Mouse (Mus musculus) midbrain, postnatal 0 days (tissue): ENCODE results near the gene Fkbp2. TPM values are rescaled to one million over a fixed set of nuclear protein-coding genes. Genes with fewer than 3 reads are reported as not detected.

ENCODE experiments used
- ATAC-seq: fragments of 200-750 bp; cut with Nextera tagmentation; 2 replicates; pipeline ENCODE4 v1.8.0; 2017; ENCODE audit warnings: moderate number of reproducible peaks, mild to moderate bottlenecking, moderate TSS enrichment, moderate library complexity; ENCODE audit not compliant: low FRiP score
- DNase-seq: peaks from one replicate; pipeline ENCODE4 v3.0.0-alpha.2; 2015; ENCODE audit warnings: low spot score
- H3K27ac ChIP-seq: fragments of 300-500 bp; sonication (generic); 2 replicates; pipeline ENCODE4 v1.5.1; 2014; ENCODE audit warnings: low read depth, mild to moderate bottlenecking, low read length, mixed read lengths
- H3K27me3 ChIP-seq: fragments of 300-500 bp; sonication (generic); 2 replicates; pipeline ENCODE4 v1.6.1; 2014; ENCODE audit warnings: low read length, control low read depth, mixed read lengths; ENCODE audit not compliant: insufficient read depth
- H3K36me3 ChIP-seq: fragments of 300-500 bp; sonication (generic); 2 replicates; pipeline ENCODE4 v1.6.1; 2014; ENCODE audit warnings: low read length, control low read depth, mixed read lengths; ENCODE audit not compliant: insufficient read depth
- H3K4me1 ChIP-seq: fragments of 300-500 bp; sonication (generic); 2 replicates; pipeline ENCODE4 v1.6.1; 2014; ENCODE audit warnings: mild to moderate bottlenecking, control low read depth, antibody characterized with exemption, low read length, mixed read lengths; ENCODE audit not compliant: insufficient read depth
- H3K4me2 ChIP-seq: fragments of 300-500 bp; sonication (generic); 2 replicates; pipeline ENCODE4 v1.6.1; 2014; ENCODE audit warnings: low read depth, mild to moderate bottlenecking, low read length, mixed read lengths; ENCODE audit not compliant: poor library complexity, severe bottlenecking
- H3K4me3 ChIP-seq: fragments of 300-500 bp; sonication (generic); 2 replicates; pipeline ENCODE4 v1.5.1; 2014; ENCODE audit warnings: low read depth, mild to moderate bottlenecking, low read length, moderate library complexity
- H3K9ac ChIP-seq: fragments of 300-500 bp; sonication (generic); replicated peaks from 2 replicates; pipeline ENCODE4 v1.6.1; 2014; ENCODE audit warnings: mild to moderate bottlenecking, low read length, moderate library complexity, mixed read lengths; ENCODE audit not compliant: poor library complexity, severe bottlenecking
- H3K9me3 ChIP-seq: fragments of 300-500 bp; sonication (generic); 2 replicates; pipeline ENCODE4 v1.6.1; 2016; ENCODE audit warnings: low read length, control low read depth
- CTCF ChIP-seq: IDR thresholded peaks from 2 replicates; pipeline ENCODE4 v1.5.1; 2016; ENCODE audit warnings: antibody characterized with exemption, mild to moderate bottlenecking
- WGBS: fragments of 180-500 bp; shearing (Covaris S2); extraction: QIAGEN DNeasy Blood & Tissue Kit; methylation state at CpG from one replicate; pipeline ENCODE4 v1.1.7; 2014; 5-methylcytosine and 5-hydroxymethylcytosine counted together
- polyA plus RNA-seq: library from polyadenylated mRNA; unstranded; fragments of >200 nt; fragmentation: Nextera tagmentation; extraction: Ambion mirVana; gene quantifications from 2 replicates; pipeline ENCODE4 v1.2.1, GENCODE M21; 2015
- total RNA-seq: library from RNA; depleted of rRNA; stranded (reverse); fragments of >200 nt; gene quantifications from 2 replicates; pipeline ENCODE4 v1.2.3, GENCODE M21; 2014; rRNA removed

The Fkbp2 gene
- 24.9 and 29.3 TPM in 2 replicates for total RNA-seq
- 149 and 155 TPM in 2 replicates for polyA plus RNA-seq

DNA sequence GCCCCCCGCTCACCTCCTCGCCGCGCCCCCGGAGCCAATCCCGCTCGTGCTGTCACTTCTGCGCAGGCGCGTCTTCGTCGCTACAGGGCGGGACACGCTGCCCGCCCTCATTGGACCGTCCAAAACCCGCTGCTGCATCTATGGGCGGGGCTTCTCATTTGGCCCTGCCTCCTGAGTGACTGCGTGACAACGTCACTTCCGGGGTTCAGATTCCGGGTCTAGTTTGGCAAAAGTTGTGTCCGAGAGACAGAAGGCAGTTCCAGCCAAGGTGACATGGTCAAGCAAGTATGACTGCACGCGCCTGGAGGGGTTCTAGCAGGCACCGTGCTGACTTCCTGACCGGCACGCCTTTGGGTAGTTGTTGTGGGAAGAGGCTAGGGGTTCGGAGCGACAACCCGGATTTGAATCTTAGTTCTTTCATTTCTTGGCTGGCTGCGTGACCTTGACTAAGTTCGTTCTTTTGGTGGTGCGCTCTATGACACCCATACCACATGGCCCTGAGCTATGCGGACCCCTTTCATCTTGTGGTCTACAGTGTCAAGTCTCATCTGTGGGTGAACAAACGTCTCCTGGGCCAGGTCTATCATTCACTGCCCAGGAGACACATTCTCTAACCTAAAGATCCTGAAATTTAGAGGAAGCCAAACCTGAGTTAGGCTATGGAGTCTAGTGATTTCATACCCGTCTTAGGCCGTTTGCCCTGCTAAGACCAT, at the start of gene Fkbp2:
Gene Fkbp2, minus strand, starts transcription at position 121 of the 713 bp plus-strand sequence.
- 2% methylated on average over 33 of the region's 38 CpGs for WGBS
- peak within 1 kb of the TSS; percentile 74 for H3K9ac ChIP-seq
- peaks cover 27% of the 10 kb centered on the region for H3K36me3 ChIP-seq
- H3K27ac ChIP-seq: peak within 1 kb of the TSS; percentile 95
- DNase-seq: peak; percentile 99
- H3K27me3 ChIP-seq: no peaks in the 10 kb centered on the region
- H3K4me2 ChIP-seq: peak within 1 kb of the TSS; percentile 84
- no peaks in the 10 kb centered on the region for H3K9me3 ChIP-seq
- peak; percentile 89 for ATAC-seq
- peaks cover 19% of the 10 kb centered on the region; the same call in 1 of the 2 replicates for H3K4me1 ChIP-seq
- no peak for TF ChIP-seq CTCF
- H3K4me3 ChIP-seq: peak within 1 kb of the TSS; percentile 65

DNA sequence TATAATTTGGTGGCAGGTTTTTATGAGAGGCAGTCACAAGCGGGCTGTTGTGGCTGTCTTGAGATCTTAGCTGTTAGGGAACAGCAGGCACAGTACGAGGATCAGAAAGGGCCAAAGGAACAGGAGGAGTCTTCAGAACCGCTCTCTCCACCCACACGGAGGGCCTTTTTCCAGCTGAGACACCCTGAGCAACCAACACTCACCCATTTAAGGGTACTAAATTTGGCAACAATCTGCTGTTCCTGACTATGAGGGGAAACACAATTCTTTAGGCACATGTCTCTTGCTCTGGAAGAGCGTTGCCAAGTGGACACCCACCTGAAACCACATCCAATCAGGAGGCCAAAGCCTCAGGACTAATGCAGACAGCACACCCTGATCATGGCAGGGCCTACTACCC, 49.2 kb upstream of the Fkbp2 start:
- Histone ChIP-seq H3K27me3 (no peaks in the 10 kb centered on the region), H3K27ac (no peak overlapping the region), H3K9ac (no peak overlapping the region), H3K9me3 (no peaks in the 10 kb centered on the region), H3K4me2 (no peak overlapping the region), H3K4me1 (no peaks in the 10 kb centered on the region), H3K4me3 (no peak overlapping the region), H3K36me3 (peaks cover 64% of the 10 kb centered on the region)
- ATAC-seq (no peak), DNase-seq (no peak)
- WGBS: 93% methylated on average over 5 of the region's 5 CpGs
- TF ChIP-seq CTCF: no peak

DNA sequence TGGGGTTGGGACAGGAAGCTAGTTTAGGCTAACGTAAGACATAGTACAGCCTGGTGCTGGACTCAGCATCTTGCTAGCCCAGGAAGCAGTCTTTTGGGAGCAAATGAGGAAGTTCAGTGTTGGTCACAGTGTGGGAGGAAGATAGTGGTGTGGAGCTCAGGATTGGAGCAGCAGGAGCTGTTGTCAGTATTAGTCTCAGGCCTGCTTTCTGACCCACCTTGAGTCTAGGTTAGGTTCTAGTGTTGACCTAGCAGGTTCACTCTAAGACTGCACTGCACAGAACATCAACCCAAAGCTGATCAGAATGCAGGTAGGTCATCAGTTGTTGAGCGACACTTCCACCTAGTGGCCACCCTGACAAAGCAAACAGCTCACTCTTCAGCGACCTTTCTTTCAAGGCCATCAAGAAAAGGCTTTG, 39.9 kb upstream of the Fkbp2 start:
- Histone ChIP-seq H3K9ac (no peak overlapping the region), H3K27me3 (no peaks in the 10 kb centered on the region), H3K36me3 (peaks cover 55% of the 10 kb centered on the region), H3K27ac (no peak overlapping the region), H3K9me3 (no peaks in the 10 kb centered on the region), H3K4me2 (no peak overlapping the region), H3K4me3 (no peak overlapping the region), H3K4me1 (no peaks in the 10 kb centered on the region)
- DNase-seq: peak; percentile 71
- WGBS: 44% methylated on average over 3 of the region's 3 CpGs
- peak; percentile 82 for TF ChIP-seq CTCF
- peak; percentile 63; the same call in 1 of the 2 replicates for ATAC-seq

DNA sequence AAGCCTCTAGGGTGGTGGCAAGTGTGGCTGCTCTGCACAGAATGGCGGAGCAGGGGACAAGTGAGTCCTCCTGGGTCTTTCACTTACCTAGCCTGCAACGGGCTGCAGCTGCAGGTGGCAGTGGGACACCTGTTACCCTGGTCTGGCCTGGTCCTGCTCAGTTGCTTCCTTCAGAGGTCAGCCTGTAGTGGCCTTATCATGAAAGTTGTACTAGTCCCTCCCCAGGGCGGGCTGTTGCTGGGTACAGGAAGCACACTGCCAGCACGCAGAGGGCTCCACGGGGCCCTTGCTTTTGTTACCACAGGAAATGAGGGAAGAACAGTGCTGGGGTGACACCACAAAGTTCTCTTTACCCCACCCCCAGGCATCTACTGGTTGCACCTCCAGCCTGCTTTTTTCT, 38.9 kb upstream of the Fkbp2 start, which contains the start of gene Fermt3:
Gene Fermt3, minus strand, starts transcription at position 279 of the 400 bp plus-strand sequence.
- no peaks in the 10 kb centered on the region for H3K9me3 ChIP-seq
- DNase-seq (no peak), ATAC-seq (no peak)
- no peak within 1 kb of the TSS for H3K4me3 ChIP-seq
- H3K4me2 ChIP-seq: no peak within 1 kb of the TSS
- H3K4me1 ChIP-seq: no peaks in the 10 kb centered on the region
- no peaks in the 10 kb centered on the region for H3K27me3 ChIP-seq
- TF ChIP-seq CTCF: no peak
- no peak within 1 kb of the TSS for H3K9ac ChIP-seq
- WGBS: 91% methylated on average over 5 of the region's 5 CpGs
- H3K27ac ChIP-seq: 0 out of 2 replicates have a peak within 1 kb of the TSS, but pooled peaks have one; percentile 12
- peaks cover 47% of the 10 kb centered on the region for H3K36me3 ChIP-seq

DNA sequence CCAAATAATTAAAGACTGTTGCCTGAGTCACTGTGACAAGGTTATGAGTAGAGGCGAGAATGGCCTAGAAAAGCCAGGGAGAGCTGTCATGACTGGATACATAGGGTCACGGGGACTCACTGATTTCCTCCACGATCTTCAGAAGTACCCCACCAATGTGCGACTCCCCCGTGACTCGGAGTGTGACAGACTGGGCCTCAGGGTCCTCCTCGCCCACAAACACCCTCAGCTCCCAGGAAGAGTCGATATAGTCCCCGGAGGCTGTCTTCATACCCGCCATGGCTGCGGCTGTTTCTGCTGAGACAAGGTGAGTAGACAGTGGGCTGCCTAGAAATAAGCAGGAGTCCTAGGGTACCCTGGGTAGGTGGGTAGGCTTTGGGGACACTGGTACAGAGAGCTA, 38.2 kb upstream of the Fkbp2 start:
- no peak for TF ChIP-seq CTCF
- H3K36me3 ChIP-seq: peaks cover 45% of the 10 kb centered on the region

More for the DNA sequence above, 38.2 kb upstream of the Fkbp2 start:
- 94% methylated on average over 11 of the region's 11 CpGs for WGBS
- DNase-seq (no peak), ATAC-seq (no peak)
- no peaks in the 10 kb centered on the region for H3K9me3 ChIP-seq
- no peaks in the 10 kb centered on the region for H3K4me1 ChIP-seq
- H3K4me2 ChIP-seq: no peak overlapping the region
- H3K4me3 ChIP-seq: no peak overlapping the region
- H3K27ac ChIP-seq: no peak overlapping the region
- H3K9ac ChIP-seq: no peak overlapping the region
- H3K27me3 ChIP-seq: no peaks in the 10 kb centered on the region
